Comparison of ENCODE assay signal across 12 mouse cellular contexts in genomic region chr4:126749553-126749952, GRCm38 (mm10). TPM values are rescaled to one million over a fixed set of nuclear protein-coding genes. Genes with fewer than 3 reads are reported as not detected.
A peak's percentile ranks its signal among the peaks of the same experiment; 100 is the strongest.
DNase-seq lines count a peak whose midpoint lies in the region; ATAC-seq and TF ChIP-seq lines count a peak whose summit lies in the region.
"Had no signal": no experiment of that assay in that cellular context is flagged by ENCODE, and none has a peak within 500 bp of the region (broad histone marks: within the 10 kb centered on the region; RNA-seq: fewer than 3 reads in every experiment).

No protein-coding gene starts in this region.

- H3K9ac ChIP-seq in forebrain, embryonic 12.5 days, result no peak overlapping the region
- H3K9ac ChIP-seq in forebrain, embryonic 11.5 days (ENCODE audit: low read length), result no peak overlapping the region
- H3K9ac ChIP-seq in limb, embryonic 13.5 days, result peak overlapping the region; percentile 45
- H3K9ac ChIP-seq in forebrain, postnatal 0 days, result peak overlapping the region; percentile 33
- H3K9ac ChIP-seq in midbrain, postnatal 0 days (replicated peaks; ENCODE audit: low read length, poor library complexity, severe bottlenecking), result 0 out of 2 replicates have a peak overlapping the region, but pooled peaks have one; percentile 9

- WGBS in forebrain, embryonic 12.5 days, result 88% methylated on average over 11 of the region's 11 CpGs
- 87% methylated on average over 11 of the region's 11 CpGs for WGBS in forebrain, embryonic 11.5 days
- WGBS in limb, embryonic 13.5 days, result 89% methylated on average over 11 of the region's 11 CpGs
- 92% methylated on average over 11 of the region's 11 CpGs for WGBS in limb, embryonic 10.5 days
- WGBS in forebrain, postnatal 0 days, result 70% methylated on average over 11 of the region's 11 CpGs
- 89% methylated on average over 11 of the region's 11 CpGs for WGBS in midbrain, postnatal 0 days

- peaks cover 52% of the 10 kb centered on the region for H3K36me3 ChIP-seq in forebrain, embryonic 12.5 days (replicated peaks)
- no peaks in the 10 kb centered on the region; the same call in 1 of the 2 replicates for H3K36me3 ChIP-seq in forebrain, embryonic 11.5 days (ENCODE audit: control insufficient read depth, insufficient read depth, low read length)
- H3K36me3 ChIP-seq in limb, embryonic 13.5 days, result peaks cover 61% of the 10 kb centered on the region
- H3K36me3 ChIP-seq in limb, embryonic 10.5 days, result peaks cover 65% of the 10 kb centered on the region
- peaks cover 51% of the 10 kb centered on the region for H3K36me3 ChIP-seq in forebrain, postnatal 0 days (ENCODE audit: insufficient read depth)
- peaks cover 48% of the 10 kb centered on the region for H3K36me3 ChIP-seq in midbrain, postnatal 0 days (ENCODE audit: insufficient read depth, low read length)

- DNase-seq in forebrain, embryonic 11.5 days (ENCODE audit: low spot score), result no peak
- no peak for DNase-seq in limb, embryonic 10.5 days (ENCODE audit: low spot score)
- no peak for DNase-seq in forebrain, postnatal 0 days
- DNase-seq in midbrain, postnatal 0 days (ENCODE audit: low spot score), result no peak
- no peak for DNase-seq in kidney, postnatal 36 days
- no peak for DNase-seq in retina, embryonic 14.5 days (ENCODE audit: low spot score)
- DNase-seq: adrenal gland, adult 8-10 months had no signal

- H3K27me3 ChIP-seq in forebrain, embryonic 12.5 days, result peaks cover 3% of the 10 kb centered on the region
- no peaks in the 10 kb centered on the region for H3K27me3 ChIP-seq in forebrain, embryonic 11.5 days (ENCODE audit: control insufficient read depth, insufficient read depth, low read length)
- no peaks in the 10 kb centered on the region for H3K27me3 ChIP-seq in limb, embryonic 13.5 days
- no peaks in the 10 kb centered on the region for H3K27me3 ChIP-seq in limb, embryonic 10.5 days (ENCODE audit: low read depth, poor library complexity, severe bottlenecking)
- no peaks in the 10 kb centered on the region for H3K27me3 ChIP-seq in forebrain, postnatal 0 days (ENCODE audit: insufficient read depth, low read length)
- H3K27me3 ChIP-seq in midbrain, postnatal 0 days (ENCODE audit: insufficient read depth, low read length), result no peaks in the 10 kb centered on the region
- H3K27me3 ChIP-seq: megakaryocyte, embryonic 14.5 days had no signal

- no peaks in the 10 kb centered on the region for H3K9me3 ChIP-seq in forebrain, embryonic 12.5 days
- H3K9me3 ChIP-seq in forebrain, embryonic 11.5 days (ENCODE audit: control insufficient read depth, low read length), result no peaks in the 10 kb centered on the region
- H3K9me3 ChIP-seq in limb, embryonic 13.5 days, result no peaks in the 10 kb centered on the region
- H3K9me3 ChIP-seq in limb, embryonic 10.5 days (replicated peaks), result no peaks in the 10 kb centered on the region
- H3K9me3 ChIP-seq in forebrain, postnatal 0 days (ENCODE audit: low read length), result no peaks in the 10 kb centered on the region
- no peaks in the 10 kb centered on the region for H3K9me3 ChIP-seq in midbrain, postnatal 0 days (ENCODE audit: low read length)
- H3K9me3 ChIP-seq: megakaryocyte, embryonic 14.5 days had no signal

- TF ChIP-seq CTCF in forebrain, postnatal 0 days (IDR thresholded peaks at IDR 0.05; ENCODE audit: low read depth), result no peak
- TF ChIP-seq CTCF in midbrain, postnatal 0 days (IDR thresholded peaks at IDR 0.05), result no peak

- no peak for ATAC-seq in forebrain, embryonic 12.5 days (ENCODE audit: low FRiP score)
- ATAC-seq in forebrain, embryonic 11.5 days (replicated peaks; ENCODE audit: low FRiP score), result no peak
- no peak for ATAC-seq in limb, embryonic 13.5 days (ENCODE audit: low FRiP score, low read depth)
- ATAC-seq in forebrain, postnatal 0 days, result no peak
- no peak for ATAC-seq in midbrain, postnatal 0 days (ENCODE audit: low FRiP score)

- H3K4me3 ChIP-seq in forebrain, embryonic 12.5 days (replicated peaks), result no peak overlapping the region
- no peak overlapping the region for H3K4me3 ChIP-seq in forebrain, embryonic 11.5 days (ENCODE audit: low read depth, low read length)
- no peak overlapping the region for H3K4me3 ChIP-seq in limb, embryonic 13.5 days
- no peak overlapping the region for H3K4me3 ChIP-seq in limb, embryonic 10.5 days
- peak overlapping the region; percentile 20 for H3K4me3 ChIP-seq in forebrain, postnatal 0 days (ENCODE audit: low read depth, low read length)
- no peak overlapping the region for H3K4me3 ChIP-seq in midbrain, postnatal 0 days (ENCODE audit: low read depth, low read length)
- H3K4me3 ChIP-seq: megakaryocyte, embryonic 14.5 days had no signal

- peaks cover 55% of the 10 kb centered on the region for H3K4me1 ChIP-seq in forebrain, embryonic 12.5 days
- peaks cover 13% of the 10 kb centered on the region for H3K4me1 ChIP-seq in forebrain, embryonic 11.5 days (replicated peaks; ENCODE audit: control insufficient read depth, insufficient read depth, low read length)
- peaks cover 42% of the 10 kb centered on the region for H3K4me1 ChIP-seq in limb, embryonic 13.5 days
- H3K4me1 ChIP-seq in limb, embryonic 10.5 days, result peaks cover 51% of the 10 kb centered on the region
- H3K4me1 ChIP-seq in forebrain, postnatal 0 days (ENCODE audit: insufficient read depth), result peaks cover 24% of the 10 kb centered on the region
- peaks cover 11% of the 10 kb centered on the region; the same call in 1 of the 2 replicates for H3K4me1 ChIP-seq in midbrain, postnatal 0 days (ENCODE audit: insufficient read depth, low read length)

- 0 out of 2 replicates have a peak overlapping the region, but pooled peaks have one; percentile 19 for H3K4me2 ChIP-seq in forebrain, embryonic 12.5 days
- no peak overlapping the region for H3K4me2 ChIP-seq in forebrain, embryonic 11.5 days (ENCODE audit: low read depth, low read length, severe bottlenecking)
- 0 out of 2 replicates have a peak overlapping the region, but pooled peaks have one; percentile 2 for H3K4me2 ChIP-seq in limb, embryonic 13.5 days (replicated peaks)
- peak overlapping the region; percentile 96 for H3K4me2 ChIP-seq in forebrain, postnatal 0 days (ENCODE audit: low read depth)
- peak overlapping the region; percentile 94 for H3K4me2 ChIP-seq in midbrain, postnatal 0 days (ENCODE audit: low read depth, low read length, poor library complexity, severe bottlenecking)
- H3K4me2 ChIP-seq: liver, embryonic 11.5 days had no signal

- no peak overlapping the region for H3K27ac ChIP-seq in forebrain, embryonic 12.5 days
- no peak overlapping the region for H3K27ac ChIP-seq in forebrain, embryonic 11.5 days (ENCODE audit: low read depth, low read length)
- H3K27ac ChIP-seq in limb, embryonic 13.5 days, result no peak overlapping the region
- no peak overlapping the region for H3K27ac ChIP-seq in limb, embryonic 10.5 days
- no peak overlapping the region for H3K27ac ChIP-seq in forebrain, postnatal 0 days (ENCODE audit: low read depth, low read length)
- no peak overlapping the region for H3K27ac ChIP-seq in midbrain, postnatal 0 days (ENCODE audit: low read depth, low read length)

RNA-seq across cellular contexts. Expression of gene Ncdn, which starts 3.7 kb away (rescaled TPM):
- polyA plus RNA-seq in forebrain, embryonic 12.5 days (2016; fragmentation: Nextera tagmentation; extraction: Ambion mirVana), result 46.4 and 52.3 TPM in 2 replicates
- polyA plus RNA-seq in forebrain, embryonic 11.5 days (2014; fragmentation: Nextera tagmentation; extraction: Ambion mirVana), result 37.3 and 39.7 TPM in 2 replicates
- 31.8 and 34.6 TPM in 2 replicates for polyA plus RNA-seq in limb, embryonic 13.5 days (2015; fragmentation: Nextera tagmentation; extraction: Ambion mirVana)
- 37.7 and 41.3 TPM in 2 replicates for polyA plus RNA-seq in limb, embryonic 10.5 days (2016; fragmentation: Nextera tagmentation; extraction: Ambion mirVana)
- 308 and 339 TPM in 2 replicates for total RNA-seq in forebrain, postnatal 0 days (2014; rRNA removed)
- polyA plus RNA-seq in forebrain, postnatal 0 days (2015; fragmentation: Nextera tagmentation; extraction: Ambion mirVana), result 205 and 223 TPM in 2 replicates
- total RNA-seq in midbrain, postnatal 0 days (2014; rRNA removed), result 322 and 393 TPM in 2 replicates
- 186 and 194 TPM in 2 replicates for polyA plus RNA-seq in midbrain, postnatal 0 days (2015; fragmentation: Nextera tagmentation; extraction: Ambion mirVana)

RNA-seq across cellular contexts. Expression of gene AU040320, which starts 3.8 kb away (rescaled TPM):
- polyA plus RNA-seq in forebrain, embryonic 12.5 days (2016; fragmentation: Nextera tagmentation; extraction: Ambion mirVana), result 32.9 and 33.5 TPM in 2 replicates
- 30.1 and 31.5 TPM in 2 replicates for polyA plus RNA-seq in forebrain, embryonic 11.5 days (2014; fragmentation: Nextera tagmentation; extraction: Ambion mirVana)
- 16.9 and 17.6 TPM in 2 replicates for polyA plus RNA-seq in limb, embryonic 13.5 days (2015; fragmentation: Nextera tagmentation; extraction: Ambion mirVana)
- polyA plus RNA-seq in limb, embryonic 10.5 days (2016; fragmentation: Nextera tagmentation; extraction: Ambion mirVana), result 18.7 and 19.8 TPM in 2 replicates
- 33.4 and 35.7 TPM in 2 replicates for total RNA-seq in forebrain, postnatal 0 days (2014; rRNA removed)
- 27.4 and 33.5 TPM in 2 replicates for polyA plus RNA-seq in forebrain, postnatal 0 days (2015; fragmentation: Nextera tagmentation; extraction: Ambion mirVana)
- 35.5 and 38.0 TPM in 2 replicates for total RNA-seq in midbrain, postnatal 0 days (2014; rRNA removed)
- 37.2 and 40.1 TPM in 2 replicates for polyA plus RNA-seq in midbrain, postnatal 0 days (2015; fragmentation: Nextera tagmentation; extraction: Ambion mirVana)

RNA-seq across cellular contexts. Expression of gene Tfap2e, which starts 13.5 kb away (rescaled TPM):
- polyA plus RNA-seq in forebrain, embryonic 12.5 days (2016; fragmentation: Nextera tagmentation; extraction: Ambion mirVana), result 0.87 and 1.2 TPM in 2 replicates
- polyA plus RNA-seq in forebrain, embryonic 11.5 days (2014; fragmentation: Nextera tagmentation; extraction: Ambion mirVana), result 0.21 and 0.32 TPM in 2 replicates
- 0.06 TPM in 1 of 2 replicates, not detected in the other for polyA plus RNA-seq in limb, embryonic 13.5 days (2015; fragmentation: Nextera tagmentation; extraction: Ambion mirVana)
- polyA plus RNA-seq in limb, embryonic 10.5 days (2016; fragmentation: Nextera tagmentation; extraction: Ambion mirVana), result not detected in 2 replicates
- total RNA-seq in forebrain, postnatal 0 days (2014; rRNA removed), result 1.1 TPM in 2 replicates
- polyA plus RNA-seq in forebrain, postnatal 0 days (2015; fragmentation: Nextera tagmentation; extraction: Ambion mirVana), result 0.86 and 0.93 TPM in 2 replicates
- 0.14 TPM in 1 of 2 replicates, not detected in the other for total RNA-seq in midbrain, postnatal 0 days (2014; rRNA removed)
- polyA plus RNA-seq in midbrain, postnatal 0 days (2015; fragmentation: Nextera tagmentation; extraction: Ambion mirVana), result 0.15 and 0.31 TPM in 2 replicates
- total RNA-seq: adrenal gland, adult 8-10 months; heart, adult 18-20 months had no signal
- polyA plus RNA-seq: liver, embryonic 11.5 days had no signal

Comparison
In these comparisons a context has a peak if more than half of its experiments do, and no peak if none do; other contexts are left out.
1. H3K9ac ChIP-seq: peak in limb, embryonic 13.5 days (single experiment), forebrain, postnatal 0 days (single experiment) and midbrain, postnatal 0 days (single experiment); none in forebrain, embryonic 12.5 days (single experiment) and forebrain, embryonic 11.5 days (single experiment).